Mouse (Mus musculus): ENCODE measurements at regions not wholly inside any gene's neighbourhood (a gene's known extent, or its start where the extent isn't known, plus 50 kb on each side); places are given as distances from the start of the nearest gene placed in this dataset.

- Histone ChIP-seq H3K4me1 (ENCODE audit: control insufficient read depth, insufficient read depth, low read length) (peaks cover 31% of the 10 kb centered on the region), H3K4me2 (ENCODE audit: low read depth, low read length) (no peak overlapping the region), H3K9ac (ENCODE audit: low read depth, low read length) (peak overlapping the region; percentile 53), H3K9me3 (ENCODE audit: control insufficient read depth, low read length) (no peaks in the 10 kb centered on the region), H3K27me3 (replicated peaks; ENCODE audit: control insufficient read depth, insufficient read depth, low read length) (no peaks in the 10 kb centered on the region), H3K27ac (ENCODE audit: low read length) (peak overlapping the region; percentile 86), H3K4me3 (ENCODE audit: low read length) (no peak overlapping the region), H3K36me3 (ENCODE audit: control insufficient read depth, insufficient read depth, low read length) (no peaks in the 10 kb centered on the region)
- WGBS, result 25% methylated on average over 7 of the region's 7 CpGs
- ATAC-seq, result peak; percentile 85
Observed at GRCm38 (mm10) chr16:29973250-29973649, 90.9 kb upstream of the Hes1 start.

- no peak for ATAC-seq
- Histone ChIP-seq H3K27me3 (replicated peaks; ENCODE audit: control insufficient read depth, insufficient read depth, low read length) (no peaks in the 10 kb centered on the region), H3K36me3 (ENCODE audit: control insufficient read depth, insufficient read depth, low read length) (no peaks in the 10 kb centered on the region), H3K9ac (ENCODE audit: low read depth, low read length) (no peak overlapping the region), H3K4me3 (ENCODE audit: low read length) (no peak overlapping the region), H3K4me1 (ENCODE audit: control insufficient read depth, insufficient read depth, low read length) (peaks cover 35% of the 10 kb centered on the region), H3K27ac (ENCODE audit: low read length) (peak overlapping the region; percentile 34; the same call in 1 of the 2 replicates), H3K4me2 (ENCODE audit: low read depth, low read length) (no peak overlapping the region), H3K9me3 (ENCODE audit: control insufficient read depth, low read length) (no peaks in the 10 kb centered on the region)
- 85% methylated on average over 3 of the region's 3 CpGs for WGBS
Observed at GRCm38 (mm10) chr16:29975800-29976199, 88.4 kb upstream of the Hes1 start.

GRCm38 (mm10) chr16:29977011-29977410, 87.2 kb upstream of the Hes1 start:
- Histone ChIP-seq H3K4me3 (ENCODE audit: low read length) (no peak overlapping the region), H3K9ac (ENCODE audit: low read depth, low read length) (no peak overlapping the region), H3K4me1 (ENCODE audit: control insufficient read depth, insufficient read depth, low read length) (peaks cover 34% of the 10 kb centered on the region), H3K27me3 (replicated peaks; ENCODE audit: control insufficient read depth, insufficient read depth, low read length) (no peaks in the 10 kb centered on the region), H3K9me3 (ENCODE audit: control insufficient read depth, low read length) (no peaks in the 10 kb centered on the region), H3K4me2 (ENCODE audit: low read depth, low read length) (no peak overlapping the region), H3K36me3 (ENCODE audit: control insufficient read depth, insufficient read depth, low read length) (no peaks in the 10 kb centered on the region), H3K27ac (ENCODE audit: low read length) (no peak overlapping the region)
- 70% methylated on average over 3 of the region's 3 CpGs for WGBS
- ATAC-seq, result no peak

DNA sequence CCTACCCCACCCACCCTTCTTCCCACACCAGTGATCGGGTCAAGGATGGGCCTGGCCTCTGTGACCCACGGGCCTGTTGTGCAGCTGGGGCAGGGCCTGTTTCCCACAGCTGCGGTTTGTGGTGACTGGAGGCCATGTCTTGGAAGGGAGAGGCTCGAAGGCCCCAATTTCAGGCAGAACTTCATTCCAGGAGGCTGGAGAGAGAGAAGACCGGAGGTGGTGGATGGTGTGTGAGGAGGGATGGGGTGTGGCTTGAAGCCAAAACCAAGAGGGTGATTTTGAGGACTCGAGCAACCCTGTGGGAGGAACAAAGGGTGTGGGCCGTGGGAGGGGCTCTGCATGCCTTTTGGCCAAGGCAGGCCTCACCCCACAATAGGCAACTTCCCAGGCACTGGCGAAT, 86.5 kb upstream of the Hes1 start:
- 52% methylated on average over 8 of the region's 8 CpGs for WGBS
- Histone ChIP-seq H3K9ac (ENCODE audit: low read depth, low read length) (peak overlapping the region; percentile 15; the same call in 1 of the 2 replicates), H3K27ac (ENCODE audit: low read length) (no peak overlapping the region), H3K36me3 (ENCODE audit: control insufficient read depth, insufficient read depth, low read length) (no peaks in the 10 kb centered on the region), H3K4me2 (ENCODE audit: low read depth, low read length) (no peak overlapping the region), H3K27me3 (replicated peaks; ENCODE audit: control insufficient read depth, insufficient read depth, low read length) (no peaks in the 10 kb centered on the region), H3K4me1 (ENCODE audit: control insufficient read depth, insufficient read depth, low read length) (peaks cover 29% of the 10 kb centered on the region), H3K4me3 (ENCODE audit: low read length) (no peak overlapping the region), H3K9me3 (ENCODE audit: control insufficient read depth, low read length) (no peaks in the 10 kb centered on the region)
- no peak for ATAC-seq

DNA sequence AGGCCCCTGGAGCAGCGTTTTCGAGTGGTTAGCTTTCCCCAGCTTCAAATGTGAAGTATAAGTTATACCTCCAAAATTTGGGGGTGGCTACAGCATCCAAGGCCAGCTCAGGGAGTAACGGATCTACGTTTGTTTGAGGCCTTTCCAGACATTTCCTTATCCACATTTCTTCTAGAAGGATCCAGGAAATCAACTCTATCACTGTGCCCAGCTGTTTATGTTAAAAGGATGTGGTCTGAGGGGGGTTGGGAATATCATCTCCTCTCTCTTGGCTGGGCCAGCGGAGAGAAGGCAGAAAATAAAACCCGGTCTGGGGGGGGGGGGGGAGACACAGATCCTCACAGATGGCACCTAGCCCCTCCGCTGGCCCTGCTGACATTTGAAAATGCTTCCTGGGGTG, 85.1 kb upstream of the Hes1 start:
- WGBS, result 51% methylated on average over 7 of the region's 7 CpGs

DNA sequence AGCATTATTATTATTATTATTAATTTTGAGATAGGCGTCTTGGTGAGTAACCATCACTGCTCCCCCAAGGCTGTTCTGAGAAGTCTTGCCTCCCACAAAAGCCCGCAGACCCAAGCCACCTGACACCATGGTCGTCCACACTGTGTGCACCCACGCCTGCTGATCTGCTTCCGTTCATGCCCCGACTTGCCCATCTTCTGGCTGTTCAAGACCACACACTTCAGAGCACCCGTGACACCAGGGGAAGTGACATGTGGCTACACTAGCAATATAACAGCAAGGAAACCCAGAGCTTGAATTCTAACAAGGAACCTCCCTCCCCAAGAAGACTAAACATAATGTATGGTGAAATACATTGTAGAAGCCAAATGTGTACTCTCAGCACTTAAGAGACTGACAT, 82.6 kb upstream of the Hes1 start:
- Histone ChIP-seq H3K9ac (ENCODE audit: low read depth, low read length) (no peak overlapping the region), H3K27ac (ENCODE audit: low read length) (no peak overlapping the region), H3K9me3 (ENCODE audit: control insufficient read depth, low read length) (no peaks in the 10 kb centered on the region), H3K4me2 (ENCODE audit: low read depth, low read length) (no peak overlapping the region), H3K27me3 (replicated peaks; ENCODE audit: control insufficient read depth, insufficient read depth, low read length) (no peaks in the 10 kb centered on the region), H3K36me3 (ENCODE audit: control insufficient read depth, insufficient read depth, low read length) (no peaks in the 10 kb centered on the region), H3K4me1 (ENCODE audit: control insufficient read depth, insufficient read depth, low read length) (peaks cover 13% of the 10 kb centered on the region), H3K4me3 (ENCODE audit: low read length) (no peak overlapping the region)
- ATAC-seq, result no peak
- 84% methylated on average over 7 of the region's 7 CpGs for WGBS

More for the DNA sequence above, 85.1 kb upstream of the Hes1 start:
- Histone ChIP-seq H3K4me1 (ENCODE audit: control insufficient read depth, insufficient read depth, low read length) (peaks cover 19% of the 10 kb centered on the region), H3K4me2 (ENCODE audit: low read depth, low read length) (no peak overlapping the region), H3K27ac (ENCODE audit: low read length) (no peak overlapping the region), H3K4me3 (ENCODE audit: low read length) (no peak overlapping the region), H3K36me3 (ENCODE audit: control insufficient read depth, insufficient read depth, low read length) (no peaks in the 10 kb centered on the region), H3K9me3 (ENCODE audit: control insufficient read depth, low read length) (no peaks in the 10 kb centered on the region), H3K9ac (ENCODE audit: low read depth, low read length) (no peak overlapping the region), H3K27me3 (replicated peaks; ENCODE audit: control insufficient read depth, insufficient read depth, low read length) (no peaks in the 10 kb centered on the region)
- no peak for ATAC-seq

DNA sequence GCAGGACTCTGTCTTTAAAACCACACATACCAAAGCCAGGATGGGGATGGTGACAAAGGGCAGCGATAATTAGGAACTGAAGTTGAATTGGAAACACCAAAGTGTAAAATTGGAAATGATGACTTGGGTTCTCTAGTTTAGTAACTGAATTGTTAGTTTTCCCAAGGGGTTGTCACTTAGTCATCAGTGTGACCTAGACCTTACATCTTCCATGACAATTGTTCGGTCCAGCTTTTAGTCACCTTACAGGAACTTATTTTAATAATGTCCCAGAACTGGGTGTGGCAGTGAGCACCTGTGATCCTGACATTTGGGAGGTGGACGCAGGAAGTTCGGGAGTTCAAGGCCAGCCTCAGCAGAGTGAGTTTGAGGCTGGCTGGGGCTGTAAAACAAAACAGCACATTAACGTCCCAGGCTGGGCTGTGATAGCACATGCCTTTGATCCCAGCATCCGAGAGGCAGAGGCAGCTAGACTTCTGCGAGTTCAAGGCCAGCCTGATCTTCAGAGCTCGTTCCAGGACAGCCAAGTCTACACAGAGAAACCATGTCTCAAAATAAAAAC, 81.9 kb upstream of the Hes1 start:
- Histone ChIP-seq H3K27me3 (replicated peaks; ENCODE audit: control insufficient read depth, insufficient read depth, low read length) (no peaks in the 10 kb centered on the region), H3K36me3 (ENCODE audit: control insufficient read depth, insufficient read depth, low read length) (no peaks in the 10 kb centered on the region), H3K4me3 (ENCODE audit: low read length) (no peak overlapping the region), H3K27ac (ENCODE audit: low read length) (no peak overlapping the region), H3K4me1 (ENCODE audit: control insufficient read depth, insufficient read depth, low read length) (peaks cover 12% of the 10 kb centered on the region), H3K4me2 (ENCODE audit: low read depth, low read length) (no peak overlapping the region), H3K9me3 (ENCODE audit: control insufficient read depth, low read length) (no peaks in the 10 kb centered on the region), H3K9ac (ENCODE audit: low read depth, low read length) (no peak overlapping the region)
- WGBS, result 79% methylated on average over 8 of the region's 8 CpGs
- ATAC-seq, result no peak

DNA sequence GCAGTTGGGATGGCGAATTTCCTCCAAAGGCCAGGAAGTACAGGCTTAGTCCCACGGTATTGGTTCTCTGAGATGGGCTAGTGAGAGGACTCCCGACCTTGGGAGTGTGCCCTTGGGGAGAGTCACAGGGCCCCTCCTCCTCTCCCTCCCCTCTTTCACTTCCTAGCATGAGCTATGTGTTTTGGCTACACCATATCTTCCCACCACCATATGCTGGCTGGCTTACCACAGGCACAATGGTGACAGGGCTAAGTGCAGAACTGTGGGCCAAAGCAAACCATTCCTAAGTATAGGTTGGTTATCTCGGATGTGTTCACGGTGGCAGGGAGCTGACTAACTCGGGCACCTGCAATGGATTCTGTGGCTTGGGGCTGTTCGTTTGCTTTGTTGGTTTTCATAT, 81.0 kb upstream of the Hes1 start:
- H3K27me3 ChIP-seq (replicated peaks; ENCODE audit: control insufficient read depth, insufficient read depth, low read length), result no peaks in the 10 kb centered on the region
- ATAC-seq, result no peak
- H3K4me3 ChIP-seq (ENCODE audit: low read length), result no peak overlapping the region
- H3K36me3 ChIP-seq (ENCODE audit: control insufficient read depth, insufficient read depth, low read length), result no peaks in the 10 kb centered on the region
- H3K27ac ChIP-seq (ENCODE audit: low read length), result no peak overlapping the region
- H3K9ac ChIP-seq (ENCODE audit: low read depth, low read length), result no peak overlapping the region
- H3K4me2 ChIP-seq (ENCODE audit: low read depth, low read length), result no peak overlapping the region
- no peaks in the 10 kb centered on the region for H3K9me3 ChIP-seq (ENCODE audit: control insufficient read depth, low read length)
- 67% methylated on average over 7 of the region's 7 CpGs for WGBS
- peaks cover 4% of the 10 kb centered on the region; the same call in 1 of the 2 replicates for H3K4me1 ChIP-seq (ENCODE audit: control insufficient read depth, insufficient read depth, low read length)

- Histone ChIP-seq H3K27ac (ENCODE audit: low read length) (no peak overlapping the region), H3K9ac (ENCODE audit: low read depth, low read length) (no peak overlapping the region), H3K9me3 (ENCODE audit: control insufficient read depth, low read length) (no peaks in the 10 kb centered on the region), H3K36me3 (ENCODE audit: control insufficient read depth, insufficient read depth, low read length) (no peaks in the 10 kb centered on the region), H3K4me1 (ENCODE audit: control insufficient read depth, insufficient read depth, low read length) (peaks cover 6% of the 10 kb centered on the region), H3K4me3 (ENCODE audit: low read length) (no peak overlapping the region), H3K4me2 (ENCODE audit: low read depth, low read length) (no peak overlapping the region), H3K27me3 (replicated peaks; ENCODE audit: control insufficient read depth, insufficient read depth, low read length) (no peaks in the 10 kb centered on the region)
- ATAC-seq, result no peak
- 87% methylated on average over 11 of the region's 11 CpGs for WGBS
Observed at GRCm38 (mm10) chr16:29985126-29985931, 78.9 kb upstream of the Hes1 start.

Measured in intestine, embryonic 16.5 days (tissue).